In the genomic region with DNA sequence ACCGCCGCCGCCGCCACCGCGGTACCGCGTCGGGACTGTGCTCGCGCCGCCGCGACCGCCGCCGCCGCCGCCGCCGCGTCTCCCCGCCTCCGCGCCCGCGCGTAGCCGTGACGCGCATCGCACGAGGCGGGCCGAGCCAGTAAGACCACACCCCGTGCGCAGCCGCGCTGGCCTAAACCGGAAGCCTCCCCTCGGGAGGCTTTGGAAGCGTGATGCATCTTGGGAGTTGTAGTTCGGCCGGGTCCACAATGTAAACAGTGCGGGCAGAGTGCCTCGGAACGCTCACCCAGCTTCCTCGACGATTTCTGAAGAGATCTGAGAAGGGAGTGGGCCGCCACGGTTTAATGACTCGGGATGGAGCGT, we compare ENCODE assay signal across 7 mouse cellular contexts. TPM values are rescaled to one million over a fixed set of nuclear protein-coding genes. Genes with fewer than 3 reads are reported as not detected.
DNase-seq lines count a peak whose midpoint lies in the region; ATAC-seq lines count a peak whose summit lies in the region.

No protein-coding gene starts in this region.

- H3K9me3 ChIP-seq in intestine, embryonic 15.5 days: no peaks in the 10 kb centered on the region
- no peaks in the 10 kb centered on the region for H3K9me3 ChIP-seq in midbrain, embryonic 10.5 days (replicated peaks)

- WGBS in intestine, embryonic 15.5 days: 0% methylated on average over 51 of the region's 53 CpGs
- under 1% methylated on average over 52 of the region's 53 CpGs for WGBS in midbrain, embryonic 10.5 days

- DNase-seq in adrenal gland, adult (ENCODE audit: inconsistent age in 2 of 2, low spot score in 1 of 2): peak; percentile 96 to 97
- DNase-seq in embryo, embryonic 10.5 days (ENCODE audit: low spot score): peak; percentile 99
- DNase-seq in gastrocnemius, postnatal 25 days: peak; percentile 93
- DNase-seq in left cerebral cortex, postnatal 25 days (ENCODE audit: low spot score in 2 of 2): peak; percentile 96 to 98
- peak; percentile 94 for DNase-seq in midbrain, embryonic 10.5 days (ENCODE audit: low spot score)
- DNase-seq in right cerebral cortex, postnatal 4 days: peak; percentile 93

- H3K36me3 ChIP-seq in intestine, embryonic 15.5 days: no peaks in the 10 kb centered on the region
- peaks cover 12% of the 10 kb centered on the region; the same call in 1 of the 2 replicates for H3K36me3 ChIP-seq in midbrain, embryonic 10.5 days

- H3K4me1 ChIP-seq in intestine, embryonic 15.5 days (replicated peaks): peaks cover 11% of the 10 kb centered on the region; the same call in 1 of the 2 replicates
- peaks cover 28% of the 10 kb centered on the region for H3K4me1 ChIP-seq in midbrain, embryonic 10.5 days

- H3K4me3 ChIP-seq in intestine, embryonic 15.5 days (replicated peaks): peak overlapping the region; percentile 79
- H3K4me3 ChIP-seq in midbrain, embryonic 10.5 days: peak overlapping the region; percentile 85

- peak overlapping the region; percentile 89 for H3K27ac ChIP-seq in intestine, embryonic 15.5 days
- peak overlapping the region; percentile 98 for H3K27ac ChIP-seq in midbrain, embryonic 10.5 days (replicated peaks)

- H3K4me2 ChIP-seq in intestine, embryonic 15.5 days (replicated peaks): peak overlapping the region; percentile 67

- H3K27me3 ChIP-seq in intestine, embryonic 15.5 days (replicated peaks): no peaks in the 10 kb centered on the region
- H3K27me3 ChIP-seq in midbrain, embryonic 10.5 days (ENCODE audit: low read depth, poor library complexity, severe bottlenecking): no peaks in the 10 kb centered on the region

- H3K9ac ChIP-seq in intestine, embryonic 15.5 days: peak overlapping the region; percentile 73

- ATAC-seq in intestine, embryonic 15.5 days: peak; percentile 98

- intact Hi-C loops in left cerebral cortex, postnatal 25 days (cut with DNase I): no loop called here

RNA-seq across cellular contexts. Expression of a gene that starts 28.9 kb away (rescaled TPM):
- 10 to 100 TPM; 68.2 to 84.8 TPM for total RNA-seq in gastrocnemius, postnatal 25 days (2021)
- polyA plus RNA-seq in intestine, embryonic 15.5 days (2015; fragmentation: Nextera tagmentation; extraction: Ambion mirVana): 101 and 111 TPM in 2 replicates
- 10 to 100 TPM; 36.6 to 40.2 TPM for total RNA-seq in left cerebral cortex, postnatal 25 days (2021)
- 36.9 and 37.1 TPM in 2 replicates for polyA plus RNA-seq in midbrain, embryonic 10.5 days (2016; fragmentation: Nextera tagmentation; extraction: Ambion mirVana)

RNA-seq across cellular contexts. Expression of a gene that starts 58.1 kb away (rescaled TPM):
- total RNA-seq in gastrocnemius, postnatal 25 days (2021): 1 to 10 TPM in 1 of 2 experiments, under 1 TPM in 1; 0.15 to 3.1 TPM
- 0.29 and 0.49 TPM in 2 replicates for polyA plus RNA-seq in intestine, embryonic 15.5 days (2015; fragmentation: Nextera tagmentation; extraction: Ambion mirVana)
- total RNA-seq in left cerebral cortex, postnatal 25 days (2021): 10 to 100 TPM; 52.0 to 56.5 TPM
- 0.25 and 0.26 TPM in 2 replicates for polyA plus RNA-seq in midbrain, embryonic 10.5 days (2016; fragmentation: Nextera tagmentation; extraction: Ambion mirVana)

Comparison
In these comparisons a context has a peak if more than half of its experiments do, and no peak if none do; other contexts are left out.
1. Peak in every context shown above with its lines: DNase-seq, ATAC-seq, H3K4me3 ChIP-seq and H3K27ac ChIP-seq.
2. RNA of a gene that starts 58.1 kb away (total RNA-seq): 52.0 to 56.5 TPM in left cerebral cortex, postnatal 25 days; 0.15 to 3.1 TPM in gastrocnemius, postnatal 25 days; every median in the first group is over 10 times any median in the second.